Mouse (Mus musculus): Measurements from ENCODE around the gene Pik3r3.

GRCm38 (mm10) chr4:116192286-116192835 is 29.1 kb upstream of the Pik3r3 start:
- TF ChIP-seq EP300 (IDR thresholded peaks at IDR 0.05; ENCODE audit: low read length) = no peak
- TF ChIP-seq USF2 (conservative IDR thresholded peaks at IDR 0.05; ENCODE audit: low read depth, low read length) = no peak
- TF ChIP-seq CTCF (conservative IDR thresholded peaks at IDR 0.05 in 1 of 2, IDR thresholded peaks at IDR 0.05 in 1 of 2; ENCODE audit: low read depth in 2 of 2, low read length in 2 of 2) = no peak
- no peak for TF ChIP-seq BHLHE40 (IDR thresholded peaks at IDR 0.05; ENCODE audit: low read depth, low read length)
- TF ChIP-seq ZMIZ1 (IDR thresholded peaks at IDR 0.05; ENCODE audit: low read depth, low read length) = no peak
- no peak for TF ChIP-seq MYC (IDR thresholded peaks at IDR 0.05; ENCODE audit: low read depth, low read length)
- no peak for TF ChIP-seq ZKSCAN1 (IDR thresholded peaks at IDR 0.05; ENCODE audit: borderline replicate concordance, low read depth, low read length)
- TF ChIP-seq NELFE (IDR thresholded peaks at IDR 0.05; ENCODE audit: low read depth, low read length) = no peak
- no peak for TF ChIP-seq POLR2A (IDR thresholded peaks at IDR 0.05; ENCODE audit: low read depth, low read length)
- no peak for TF ChIP-seq ZC3H11A (IDR thresholded peaks at IDR 0.05; ENCODE audit: low read depth, low read length)
- no peak for TF ChIP-seq MAZ (IDR thresholded peaks at IDR 0.05; ENCODE audit: low read depth, low read length)
